ENCODE assay signal across 7 mouse cellular contexts in genomic region chr11:97994539-97995100, GRCm38 (mm10). TPM values are rescaled to one million over a fixed set of nuclear protein-coding genes. Genes with fewer than 3 reads are reported as not detected.
A peak's percentile ranks its signal among the peaks of the same experiment; 100 is the strongest.
DNase-seq lines count a peak whose midpoint lies in the region; ATAC-seq and TF ChIP-seq lines count a peak whose summit lies in the region.

No protein-coding gene starts in this region.

- H3K4me1 ChIP-seq in embryonic facial prominence, embryonic 15.5 days, result peaks cover 38% of the 10 kb centered on the region
- peaks cover 29% of the 10 kb centered on the region for H3K4me1 ChIP-seq in heart, embryonic 15.5 days (replicated peaks)
- peaks cover 38% of the 10 kb centered on the region for H3K4me1 ChIP-seq in megakaryocyte, embryonic 14.5 days
- peaks cover 5% of the 10 kb centered on the region; the same call in 1 of the 2 replicates for H3K4me1 ChIP-seq in small intestine, adult 2 months (ENCODE audit: control insufficient read depth, insufficient read depth, insufficient read length, low read length)

- no peak overlapping the region for H3K9ac ChIP-seq in embryonic facial prominence, embryonic 15.5 days
- H3K9ac ChIP-seq in heart, embryonic 15.5 days, result peak overlapping the region; percentile 59; the same call in 1 of the 2 replicates

- H3K9me3 ChIP-seq in embryonic facial prominence, embryonic 15.5 days (replicated peaks), result no peaks in the 10 kb centered on the region
- no peaks in the 10 kb centered on the region for H3K9me3 ChIP-seq in heart, embryonic 15.5 days (replicated peaks)
- H3K9me3 ChIP-seq in megakaryocyte, embryonic 14.5 days, result no peaks in the 10 kb centered on the region

- 7% methylated on average over 13 of the region's 13 CpGs for WGBS in embryonic facial prominence, embryonic 15.5 days
- WGBS in heart, embryonic 15.5 days, result 5% methylated on average over 13 of the region's 13 CpGs
- WGBS in small intestine, adult 2 months, result 4% methylated on average over 13 of the region's 13 CpGs

- H3K36me3 ChIP-seq in embryonic facial prominence, embryonic 15.5 days, result no peaks in the 10 kb centered on the region
- H3K36me3 ChIP-seq in heart, embryonic 15.5 days, result no peaks in the 10 kb centered on the region
- no peaks in the 10 kb centered on the region for H3K36me3 ChIP-seq in megakaryocyte, embryonic 14.5 days (replicated peaks; ENCODE audit: low read length)
- H3K36me3 ChIP-seq in small intestine, adult 2 months (ENCODE audit: control insufficient read depth, insufficient read depth, low read length), result no peaks in the 10 kb centered on the region

- H3K27me3 ChIP-seq in embryonic facial prominence, embryonic 15.5 days, result no peaks in the 10 kb centered on the region
- peaks cover 24% of the 10 kb centered on the region for H3K27me3 ChIP-seq in heart, embryonic 15.5 days
- peaks cover 52% of the 10 kb centered on the region for H3K27me3 ChIP-seq in megakaryocyte, embryonic 14.5 days (replicated peaks)
- H3K27me3 ChIP-seq in small intestine, adult 2 months (ENCODE audit: control insufficient read depth, insufficient read depth, low read length), result no peaks in the 10 kb centered on the region; the same call in 1 of the 2 replicates

- H3K27ac ChIP-seq in embryonic facial prominence, embryonic 15.5 days (replicated peaks), result no peak overlapping the region
- H3K27ac ChIP-seq in heart, embryonic 15.5 days, result no peak overlapping the region
- no peak overlapping the region for H3K27ac ChIP-seq in small intestine, adult 2 months (ENCODE audit: insufficient read depth, low read depth, low read length)

- peak overlapping the region; percentile 93 for H3K4me2 ChIP-seq in embryonic facial prominence, embryonic 15.5 days (replicated peaks)
- peak overlapping the region; percentile 97 for H3K4me2 ChIP-seq in heart, embryonic 15.5 days

- ATAC-seq in embryonic facial prominence, embryonic 15.5 days (ENCODE audit: insufficient number of reproducible peaks, low FRiP score, low TSS enrichment, low read depth), result 0 out of 2 replicates have a peak, but pooled peaks have one; percentile 49
- ATAC-seq in heart, embryonic 15.5 days (replicated peaks; ENCODE audit: insufficient number of reproducible peaks, insufficient read depth, low FRiP score, low read depth), result peak; percentile 19; the same call in 1 of the 2 replicates

- TF ChIP-seq CTCF in small intestine, adult 2 months (IDR thresholded peaks at IDR 0.05; ENCODE audit: extremely low read depth, insufficient read length, insufficient replicate concordance, low read depth, low read length), result peak; percentile 82

- peak; percentile 88 for DNase-seq in ES-CJ7 (ENCODE audit: low read depth, low spot score)
- peak; percentile 52 to 62 for DNase-seq in adrenal gland, postnatal 4 days (ENCODE audit: low spot score in 2 of 2)
- peak; percentile 83 for DNase-seq in kidney, postnatal 14 days

- no peak for TF ChIP-seq POLR2A in small intestine, adult 2 months (IDR thresholded peaks at IDR 0.05; ENCODE audit: low read depth, low read length)

- peak overlapping the region; percentile 56 for H3K4me3 ChIP-seq in embryonic facial prominence, embryonic 15.5 days (replicated peaks)
- peak overlapping the region; percentile 59 for H3K4me3 ChIP-seq in heart, embryonic 15.5 days
- H3K4me3 ChIP-seq in megakaryocyte, embryonic 14.5 days (replicated peaks), result peak overlapping the region; percentile 91
- H3K4me3 ChIP-seq in small intestine, adult 2 months (ENCODE audit: low read depth, low read length), result peak overlapping the region; percentile 59

RNA-seq across cellular contexts. Expression of gene Arl5c, which starts 1.4 kb away (rescaled TPM):
- 1 to 10 TPM; 1.6 to 1.9 TPM for total RNA-seq in adrenal gland, postnatal 4 days (2021)
- 13.0 and 14.7 TPM in 2 replicates for polyA plus RNA-seq in embryonic facial prominence, embryonic 15.5 days (2015; fragmentation: Nextera tagmentation; extraction: Ambion mirVana)
- polyA plus RNA-seq in heart, embryonic 15.5 days (2015; fragmentation: Nextera tagmentation; extraction: Ambion mirVana), result 3.8 and 6.9 TPM in 2 replicates
- polyA plus RNA-seq in megakaryocyte, embryonic 14.5 days (2012; ENCODE audit: insufficient read depth, low replicate concordance), result 9.1 TPM in 1 of 2 replicates, not detected in the other
- 0.55 and 1.1 TPM in 2 replicates for polyA plus RNA-seq in small intestine, adult 2 months (2012; rRNA removed)

RNA-seq across cellular contexts. Expression of gene Plxdc1, which starts 8.4 kb away (rescaled TPM):
- 10 to 100 TPM; 12.5 to 13.3 TPM for total RNA-seq in adrenal gland, postnatal 4 days (2021)
- polyA plus RNA-seq in embryonic facial prominence, embryonic 15.5 days (2015; fragmentation: Nextera tagmentation; extraction: Ambion mirVana), result 2.3 TPM in 2 replicates
- polyA plus RNA-seq in heart, embryonic 15.5 days (2015; fragmentation: Nextera tagmentation; extraction: Ambion mirVana), result 0.88 and 2.2 TPM in 2 replicates
- polyA plus RNA-seq in megakaryocyte, embryonic 14.5 days (2012; ENCODE audit: insufficient read depth, low replicate concordance), result 1.6 TPM in 1 of 2 replicates, not detected in the other
- polyA plus RNA-seq in small intestine, adult 2 months (2012; rRNA removed), result 1.1 and 1.6 TPM in 2 replicates

RNA-seq across cellular contexts. Expression of gene Cacnb1, which starts 28.2 kb away (rescaled TPM):
- total RNA-seq in adrenal gland, postnatal 4 days (2021), result 10 to 100 TPM; 18.8 TPM
- 21.3 and 22.0 TPM in 2 replicates for polyA plus RNA-seq in embryonic facial prominence, embryonic 15.5 days (2015; fragmentation: Nextera tagmentation; extraction: Ambion mirVana)
- polyA plus RNA-seq in heart, embryonic 15.5 days (2015; fragmentation: Nextera tagmentation; extraction: Ambion mirVana), result 5.8 and 8.5 TPM in 2 replicates
- polyA plus RNA-seq in megakaryocyte, embryonic 14.5 days (2012; ENCODE audit: insufficient read depth, low replicate concordance), result 1.4 and 2.8 TPM in 2 replicates
- 3.2 and 5.7 TPM in 2 replicates for polyA plus RNA-seq in small intestine, adult 2 months (2012; rRNA removed)

RNA-seq across cellular contexts. Expression of gene Rpl19, which starts 31.9 kb away (rescaled TPM):
- 1,000 to 10,000 TPM; 1,362 to 1,367 TPM for total RNA-seq in adrenal gland, postnatal 4 days (2021)
- 1,021 and 1,069 TPM in 2 replicates for polyA plus RNA-seq in embryonic facial prominence, embryonic 15.5 days (2015; fragmentation: Nextera tagmentation; extraction: Ambion mirVana)
- polyA plus RNA-seq in heart, embryonic 15.5 days (2015; fragmentation: Nextera tagmentation; extraction: Ambion mirVana), result 601 and 668 TPM in 2 replicates
- 275 and 2,598 TPM in 2 replicates for polyA plus RNA-seq in megakaryocyte, embryonic 14.5 days (2012; ENCODE audit: insufficient read depth, low replicate concordance)
- polyA plus RNA-seq in small intestine, adult 2 months (2012; rRNA removed), result 393 and 501 TPM in 2 replicates

RNA-seq across cellular contexts. Expression of gene Stac2, which starts 58.6 kb away (rescaled TPM):
- total RNA-seq in adrenal gland, postnatal 4 days (2021), result 1 to 10 TPM; 4.1 to 4.8 TPM
- 0.25 and 0.55 TPM in 2 replicates for polyA plus RNA-seq in embryonic facial prominence, embryonic 15.5 days (2015; fragmentation: Nextera tagmentation; extraction: Ambion mirVana)
- polyA plus RNA-seq in heart, embryonic 15.5 days (2015; fragmentation: Nextera tagmentation; extraction: Ambion mirVana), result 0.78 and 1.0 TPM in 2 replicates
- polyA plus RNA-seq in megakaryocyte, embryonic 14.5 days (2012; ENCODE audit: insufficient read depth, low replicate concordance), result 1.5 TPM in 1 of 2 replicates, not detected in the other
- 0.87 and 0.91 TPM in 2 replicates for polyA plus RNA-seq in small intestine, adult 2 months (2012; rRNA removed)
